Mouse (Mus musculus) B cell, adult 2 months (primary cell): ENCODE measurements around the gene Atrnl1.

ENCODE experiments used
- DNase-seq, 2 experiments: peaks; one replicate each; pipeline ENCODE4 v3.0.0; 2022

Gene Atrnl1

DNA sequence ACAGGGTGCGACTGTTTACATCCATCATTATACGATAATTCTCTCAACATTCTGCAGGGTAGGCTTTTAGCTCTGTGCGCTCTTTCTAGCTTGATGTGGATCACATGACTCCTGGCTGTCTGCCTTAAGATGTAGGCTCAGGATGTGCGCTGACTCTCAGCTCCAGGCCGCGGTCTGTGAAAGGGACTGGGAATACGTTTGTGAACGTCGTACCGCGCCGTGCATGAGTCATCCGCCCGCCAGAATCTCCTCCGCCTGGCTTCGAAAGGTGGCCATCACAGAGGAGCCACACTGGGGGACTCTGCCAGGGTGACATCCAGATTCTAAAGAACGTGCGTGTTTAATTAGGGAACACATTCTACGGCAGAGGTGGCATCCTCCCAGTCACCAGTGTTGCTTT, 471.9 kb downstream of the Atrnl1 start:
- no peak for DNase-seq

GRCm38 (mm10) chr19:58084826-58085225, 474.0 kb downstream of the Atrnl1 start:
- no peak for DNase-seq

DNA sequence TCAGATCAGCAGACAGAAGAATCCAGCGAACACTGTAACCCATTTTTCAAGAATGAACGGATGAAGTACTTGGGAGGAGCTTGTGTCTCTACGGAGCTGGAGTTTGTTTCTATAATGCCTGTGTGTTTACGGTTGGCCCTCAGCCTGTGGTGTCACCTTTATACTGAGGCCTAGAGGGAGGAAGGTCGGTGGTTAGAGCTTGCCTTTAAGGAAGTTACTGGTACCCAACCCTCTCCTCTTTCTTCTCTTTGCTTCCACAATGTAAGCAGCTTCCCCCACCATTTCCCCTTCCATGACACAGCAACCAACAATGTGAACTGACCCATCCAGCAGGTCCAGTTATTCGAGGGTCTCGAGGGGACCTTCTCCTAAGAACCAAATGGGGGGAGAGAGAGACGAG, 475.9 kb downstream of the Atrnl1 start:
- DNase-seq = no peak

DNA sequence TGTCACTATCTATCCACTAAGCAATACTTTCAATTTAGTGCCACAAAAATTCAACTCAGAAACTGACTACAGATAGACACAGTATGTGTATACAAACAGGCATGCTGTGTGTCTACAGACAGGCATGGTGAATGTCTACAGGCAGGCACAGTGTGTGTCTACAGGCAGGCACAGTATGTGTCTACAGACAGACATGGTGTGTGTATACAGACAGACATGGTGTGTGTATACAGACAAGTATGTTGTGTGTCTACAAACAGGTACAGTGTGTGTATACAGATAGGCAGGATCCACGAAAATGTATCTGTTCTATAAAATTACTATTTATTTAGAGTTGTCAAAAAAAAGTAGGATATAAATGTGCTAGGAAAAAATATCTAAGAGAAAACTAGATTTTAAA, 477.1 kb downstream of the Atrnl1 start:
- DNase-seq = no peak

DNA sequence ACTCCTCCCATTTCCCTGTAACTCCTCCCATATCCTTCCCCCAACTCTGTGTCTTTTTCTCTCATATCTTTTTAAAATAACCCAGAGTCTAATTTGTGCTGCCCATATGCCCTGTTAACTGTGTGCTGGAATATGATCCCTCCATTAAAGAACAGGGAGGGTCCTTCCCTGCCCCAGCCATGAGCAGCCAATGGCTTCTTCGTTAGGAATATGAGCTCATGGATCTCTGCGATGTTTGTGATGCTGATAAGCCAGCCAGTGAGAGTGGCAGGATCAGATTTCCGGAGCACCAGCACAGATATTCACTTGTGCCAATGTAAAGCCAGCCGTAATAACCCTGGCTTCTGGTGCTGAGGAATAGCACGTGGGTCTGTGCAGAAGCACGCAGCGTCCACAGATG, 477.6 kb downstream of the Atrnl1 start:
- no peak for DNase-seq

- no peak for DNase-seq
Observed at GRCm38 (mm10) chr19:58091911-58092310, 481.1 kb downstream of the Atrnl1 start.

DNA sequence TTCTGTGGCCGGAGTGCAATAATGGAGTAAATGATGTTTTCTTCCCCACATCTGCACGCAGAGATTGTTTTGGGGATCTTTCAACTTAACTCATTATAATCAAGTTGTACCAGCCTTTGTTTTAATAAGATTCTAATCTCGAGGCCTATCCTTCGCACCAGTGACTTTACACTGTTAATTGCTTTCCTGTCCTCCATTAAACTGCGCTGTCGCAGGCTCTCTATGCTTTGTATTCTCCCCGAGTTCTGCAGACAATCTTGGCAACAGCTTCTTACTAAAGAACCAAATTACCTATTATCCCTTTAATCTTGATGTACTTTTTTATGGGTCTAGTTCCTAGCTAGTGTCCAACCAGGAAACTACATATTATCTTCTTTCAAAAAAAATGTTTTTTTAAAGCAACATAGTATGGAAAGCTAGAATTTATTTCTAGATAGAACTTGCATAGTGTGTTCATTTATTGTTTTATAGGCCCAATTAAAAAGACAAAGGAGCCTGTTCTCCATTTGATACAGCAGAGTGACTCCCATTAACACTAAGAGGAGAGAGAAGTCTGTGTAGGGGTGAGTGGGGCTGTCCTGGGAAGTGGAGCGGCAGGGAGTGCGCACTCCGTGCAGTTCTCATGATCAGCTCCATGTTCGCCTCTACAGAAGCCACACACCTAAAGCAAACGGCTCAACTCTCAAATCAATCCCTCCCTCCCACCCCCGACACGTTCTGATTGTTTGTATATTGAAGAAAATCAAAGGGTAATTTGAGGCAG, 484.1 kb downstream of the Atrnl1 start:
- DNase-seq = no peak

DNA sequence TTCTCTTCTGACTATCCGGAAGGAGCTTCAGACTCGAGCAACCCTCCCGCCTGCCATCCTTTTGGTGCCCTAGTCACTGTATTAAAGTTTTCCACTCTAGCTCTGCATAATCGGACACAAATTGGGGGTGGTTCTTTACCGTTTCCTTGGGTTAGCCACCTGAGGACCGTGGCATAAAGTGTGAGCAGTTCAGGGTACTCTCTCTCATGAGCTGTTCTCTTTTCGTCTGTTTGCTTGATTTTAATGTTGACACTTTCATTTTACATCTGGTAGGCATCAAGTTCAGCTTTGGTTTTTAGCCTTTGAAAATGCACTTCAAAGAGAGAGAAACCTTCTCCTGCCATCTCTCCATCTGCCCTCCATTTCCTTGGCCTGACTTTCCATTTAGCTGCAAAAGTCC, 484.9 kb downstream of the Atrnl1 start:
- no peak for DNase-seq

DNA sequence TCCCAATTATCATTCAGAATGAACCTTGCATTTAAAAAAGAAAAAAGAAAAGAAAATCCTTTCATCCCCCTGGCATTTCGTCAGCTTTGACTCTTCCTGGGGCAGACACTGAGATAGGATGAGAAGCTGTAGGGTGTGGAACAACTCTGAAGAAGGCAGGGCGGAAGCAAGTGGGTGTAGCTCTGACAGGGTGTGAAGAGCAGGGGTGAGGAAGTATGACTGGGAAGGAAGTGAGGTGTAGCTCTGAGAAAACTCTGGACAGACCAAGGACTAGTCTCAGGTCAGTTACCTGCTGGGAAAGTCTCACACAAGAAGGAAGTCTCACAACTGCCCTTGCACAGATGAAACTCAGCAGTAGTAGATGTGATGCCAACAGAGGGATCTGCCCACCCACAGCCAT, 486.4 kb downstream of the Atrnl1 start:
- DNase-seq = no peak

DNA sequence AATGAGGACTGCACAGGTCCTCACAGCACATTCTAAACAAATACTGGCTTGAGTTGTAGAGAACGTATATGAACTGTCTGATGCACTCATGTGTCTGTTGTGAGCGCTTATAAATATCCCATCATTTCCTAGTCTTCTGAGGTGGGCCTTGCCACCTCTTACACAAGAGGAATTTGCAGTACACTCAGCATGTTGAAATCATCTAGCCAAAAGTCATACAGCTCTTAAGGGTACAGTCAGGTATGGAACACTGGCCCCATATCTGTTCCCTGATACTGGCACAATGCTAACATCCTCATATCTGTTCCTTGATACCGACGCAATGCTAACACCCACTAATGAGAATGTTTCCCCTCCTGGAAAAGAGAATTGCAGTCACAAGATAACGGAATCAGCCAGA, 488.7 kb downstream of the Atrnl1 start:
- no peak for DNase-seq

DNA sequence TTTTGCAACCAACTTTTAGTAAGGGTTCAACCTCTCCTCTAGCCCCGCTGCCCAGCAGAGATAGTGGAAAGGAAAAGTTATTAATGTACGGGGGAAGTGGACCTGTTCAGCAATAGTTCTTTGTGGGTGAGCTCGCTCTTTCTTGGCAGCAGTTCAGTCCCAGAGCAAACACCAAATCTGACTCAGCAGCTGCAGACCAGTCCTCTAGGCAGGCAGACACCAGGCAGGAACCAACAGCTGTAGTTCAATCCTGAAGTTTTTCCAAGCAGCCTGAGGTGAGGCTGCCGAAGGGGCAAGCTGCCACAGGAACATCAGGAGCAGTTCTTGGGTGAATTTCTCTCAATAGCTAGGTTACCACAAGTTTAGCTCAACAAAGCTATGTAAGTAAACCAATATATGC, 489.5 kb downstream of the Atrnl1 start:
- DNase-seq = no peak

GRCm38 (mm10) chr19:58104544-58104943, 493.7 kb downstream of the Atrnl1 start:
- no peak for DNase-seq

DNA sequence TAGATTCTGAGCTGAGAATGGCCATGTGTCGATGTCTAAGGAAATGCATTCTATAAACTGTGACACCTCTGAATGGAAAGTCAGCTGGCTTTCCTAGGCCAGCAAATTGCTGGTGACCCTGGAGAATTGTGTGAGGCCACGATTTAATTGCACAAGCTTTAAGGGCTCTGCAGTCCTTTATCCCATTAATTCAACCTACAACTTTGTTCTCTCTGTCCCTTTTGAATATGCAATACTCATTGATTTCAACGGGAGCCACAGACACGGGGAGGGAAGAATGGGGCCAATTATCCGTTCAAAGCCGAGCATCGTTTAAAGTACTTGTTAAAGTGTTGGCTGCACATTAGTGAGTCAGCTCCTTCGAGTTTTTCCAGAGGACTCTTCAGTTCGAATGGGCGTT, 496.8 kb downstream of the Atrnl1 start:
- DNase-seq = no peak

DNA sequence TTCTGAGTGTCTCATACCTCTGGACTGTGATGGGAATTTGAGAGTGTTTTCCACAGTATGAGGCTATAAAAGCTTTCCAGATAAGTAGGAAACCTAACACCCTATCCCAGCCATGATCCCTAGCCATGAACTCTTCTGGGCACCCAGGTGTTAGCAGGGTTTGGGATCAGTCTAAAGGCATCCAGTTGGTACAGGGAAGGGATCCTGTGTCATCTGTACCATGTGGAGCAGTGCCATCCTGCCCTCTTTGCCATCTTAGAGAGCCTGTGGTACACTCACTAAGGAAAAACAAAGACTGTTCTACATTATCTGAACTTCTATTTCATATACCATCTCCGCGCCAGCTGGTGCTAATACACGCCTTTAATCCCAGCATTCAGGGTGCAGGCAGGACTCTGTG, 499.7 kb downstream of the Atrnl1 start:
- DNase-seq = no peak

DNA sequence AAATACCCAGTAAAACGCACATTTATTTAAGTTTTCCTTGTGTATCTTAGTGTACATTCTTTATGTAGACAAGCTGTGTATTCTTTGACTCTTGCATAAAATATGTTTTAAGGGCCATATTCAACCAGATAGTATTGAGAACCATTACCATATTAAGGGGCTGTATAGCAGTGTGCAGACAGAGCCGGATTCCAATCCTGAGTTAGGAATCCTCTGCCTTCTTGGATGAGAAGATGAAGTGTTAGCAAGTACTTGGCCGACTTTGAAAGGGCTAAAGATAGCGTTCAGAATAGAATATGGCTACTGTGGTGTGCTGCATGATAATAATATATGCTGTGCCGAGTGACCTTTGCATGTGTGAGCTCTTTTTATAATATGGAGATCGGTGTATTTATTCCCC, 500.5 kb downstream of the Atrnl1 start:
- DNase-seq = no peak

- DNase-seq = no peak
Observed at GRCm38 (mm10) chr19:58112151-58112550, 501.3 kb downstream of the Atrnl1 start.

DNA sequence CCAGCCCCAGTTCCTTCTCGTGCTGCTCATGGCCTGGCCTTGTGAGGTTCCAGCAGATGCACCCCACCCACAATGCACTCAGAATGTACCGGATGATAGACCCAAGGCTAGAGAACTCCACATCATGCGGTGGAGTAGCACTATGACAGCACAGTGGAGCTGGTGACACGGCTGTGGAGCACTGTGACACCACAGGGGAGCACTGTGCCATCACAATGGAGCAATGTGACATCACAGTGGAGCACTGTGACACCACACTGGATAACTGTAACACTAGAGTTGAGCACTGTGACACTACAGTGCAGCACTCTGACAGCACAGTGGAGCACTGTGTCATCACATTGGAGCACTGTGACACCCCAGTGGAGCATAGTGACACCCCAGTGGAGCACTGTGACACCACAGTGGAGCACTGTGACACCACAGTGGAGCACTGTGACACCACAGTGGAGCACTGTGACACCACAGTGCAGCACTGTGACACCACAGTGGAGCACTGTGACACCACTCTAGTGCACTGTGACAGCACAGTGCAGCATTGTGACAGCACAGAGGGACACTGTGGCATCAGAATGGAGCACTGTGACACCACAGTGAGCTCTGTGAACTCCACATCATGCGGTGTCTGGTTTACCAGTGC, 502.4 kb downstream of the Atrnl1 start:
- no peak for DNase-seq

GRCm38 (mm10) chr19:58117595-58117994, 506.8 kb downstream of the Atrnl1 start:
- DNase-seq = no peak

- peak; percentile 14 to 27 for DNase-seq
Observed at GRCm38 (mm10) chr19:58118141-58118835, 507.5 kb downstream of the Atrnl1 start.

GRCm38 (mm10) chr19:58118864-58119263, 508.0 kb downstream of the Atrnl1 start:
- DNase-seq = no peak

DNA sequence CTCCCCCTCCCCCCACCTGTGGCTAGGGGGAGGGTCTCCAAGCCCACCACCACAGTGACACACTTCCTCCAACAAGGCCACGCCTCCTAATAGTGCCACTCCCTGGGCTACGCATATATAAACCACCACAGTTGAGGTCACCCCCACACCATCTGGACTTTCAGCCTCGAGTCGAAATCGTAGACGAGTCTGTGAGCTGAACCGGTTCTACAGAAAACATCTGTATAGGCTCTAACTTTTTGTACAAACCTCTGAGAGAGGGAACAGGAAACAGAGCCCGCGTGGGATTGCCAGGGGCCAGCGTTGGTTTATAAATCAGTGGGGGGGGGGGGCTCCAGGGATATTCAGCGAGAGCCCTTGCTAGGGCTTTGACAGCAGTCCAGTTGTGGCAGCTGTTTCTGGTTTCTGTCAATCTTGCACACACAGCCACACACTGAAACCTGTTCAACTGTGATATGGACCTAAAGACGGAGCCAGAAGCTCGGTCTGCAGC, 508.9 kb downstream of the Atrnl1 start:
- DNase-seq = no peak

DNA sequence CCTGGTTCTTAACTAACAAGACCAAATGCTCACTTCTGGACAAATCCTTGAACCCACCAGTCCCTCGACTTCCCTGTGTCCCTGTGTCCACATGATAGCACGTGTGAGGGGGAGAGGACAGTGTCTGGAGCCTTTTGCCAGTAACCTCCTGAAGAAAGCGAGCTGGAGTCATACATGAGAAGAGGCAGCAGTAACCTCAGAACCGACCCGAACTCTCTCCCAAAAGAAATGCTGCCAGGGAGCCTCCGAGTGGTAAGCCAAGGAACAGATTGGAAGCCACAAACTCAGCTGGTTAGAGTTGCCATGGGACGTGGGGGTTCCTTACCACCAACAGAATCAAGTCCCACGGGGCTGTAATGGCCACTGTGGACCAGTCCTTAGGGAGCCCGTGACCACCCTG, 509.8 kb downstream of the Atrnl1 start:
- no peak for DNase-seq

- DNase-seq = no peak
Observed at GRCm38 (mm10) chr19:58121628-58122027, 510.8 kb downstream of the Atrnl1 start.

DNA sequence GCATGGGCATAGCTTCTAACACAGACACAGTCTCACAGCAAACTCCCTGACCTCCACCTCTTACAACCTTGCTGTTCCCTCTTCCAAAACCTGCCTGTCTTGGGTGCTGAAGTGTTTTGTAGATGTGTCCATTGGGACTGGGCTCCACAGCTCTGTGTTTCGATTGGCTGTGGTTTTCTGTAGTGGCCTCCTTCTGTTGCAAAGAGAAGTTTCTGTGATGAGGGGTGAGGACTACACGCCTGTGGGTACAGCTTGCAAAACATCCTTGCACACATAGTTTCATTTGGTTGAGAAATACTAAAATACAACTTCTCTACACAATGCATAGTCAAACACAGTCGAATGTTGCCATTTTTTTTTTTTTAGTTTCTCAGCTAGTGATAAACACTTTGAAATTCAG, 512.8 kb downstream of the Atrnl1 start:
- DNase-seq = no peak
